Mouse (Mus musculus) left cerebral cortex, adult 11 months (tissue): ENCODE measurements around the gene Ptch2.

Source experiments
- DNase-seq: peaks from one replicate; pipeline ENCODE4 v3.0.0; 2022; ENCODE audit warnings: low spot score

Gene Ptch2

GRCm38 (mm10) chr4:117095551-117096452, at the start of gene Ptch2:
Gene Ptch2, plus strand, starts transcription at chr4:117096075.
- DNase-seq, result peak; percentile 21

GRCm38 (mm10) chr4:117048836-117049235, 47.0 kb upstream of the Ptch2 start:
- DNase-seq, result no peak

- DNase-seq, result no peak
Measured at GRCm38 (mm10) chr4:117049485-117049884, 46.4 kb upstream of the Ptch2 start.

- no peak for DNase-seq
Measured at GRCm38 (mm10) chr4:117052626-117053025, 43.2 kb upstream of the Ptch2 start.

GRCm38 (mm10) chr4:117053956-117054355, 41.9 kb upstream of the Ptch2 start:
- DNase-seq, result no peak

- DNase-seq, result no peak
Measured at GRCm38 (mm10) chr4:117056102-117056501, 39.8 kb upstream of the Ptch2 start.

GRCm38 (mm10) chr4:117056514-117056913, 39.4 kb upstream of the Ptch2 start:
- no peak for DNase-seq

- no peak for DNase-seq
Measured at GRCm38 (mm10) chr4:117058512-117058911, 37.4 kb upstream of the Ptch2 start.

GRCm38 (mm10) chr4:117062700-117063390, 33.0 kb upstream of the Ptch2 start:
- no peak for DNase-seq

GRCm38 (mm10) chr4:117068035-117068434, 27.8 kb upstream of the Ptch2 start:
- DNase-seq, result no peak

GRCm38 (mm10) chr4:117069647-117070046, 26.2 kb upstream of the Ptch2 start:
- DNase-seq, result no peak

- DNase-seq, result no peak
Measured at GRCm38 (mm10) chr4:117070624-117071023, 25.3 kb upstream of the Ptch2 start.

GRCm38 (mm10) chr4:117071183-117071582, 24.7 kb upstream of the Ptch2 start:
- no peak for DNase-seq

- DNase-seq, result no peak
Measured at GRCm38 (mm10) chr4:117087948-117088640, 7.8 kb upstream of the Ptch2 start.

GRCm38 (mm10) chr4:117090586-117090985, 5.3 kb upstream of the Ptch2 start:
- DNase-seq, result no peak

- DNase-seq, result no peak
Measured at GRCm38 (mm10) chr4:117094626-117095361, 1.1 kb upstream of the Ptch2 start.

- DNase-seq, result no peak
Measured at GRCm38 (mm10) chr4:117096666-117097065, 791 bp downstream of the Ptch2 start.

- DNase-seq, result no peak
Measured at GRCm38 (mm10) chr4:117097969-117098763, 2.3 kb downstream of the Ptch2 start.

- no peak for DNase-seq
Measured at GRCm38 (mm10) chr4:117098764-117099036, 2.8 kb downstream of the Ptch2 start.

- no peak for DNase-seq
Measured at GRCm38 (mm10) chr4:117100036-117100435, 4.2 kb downstream of the Ptch2 start.

- DNase-seq, result no peak
Measured at GRCm38 (mm10) chr4:117101218-117101617, 5.3 kb downstream of the Ptch2 start.
